Mouse (Mus musculus) heart, postnatal 0 days (tissue): Measurements from ENCODE around the gene Polr1a. TPM values are rescaled to one million over a fixed set of nuclear protein-coding genes. Genes with fewer than 3 reads are reported as not detected.

Experiments
- ATAC-seq: fragments of 200-750 bp; cut with Nextera tagmentation; 2 replicates; pipeline ENCODE4 v1.8.0; 2017; ENCODE audit warnings: low read depth, moderate number of reproducible peaks, moderate library complexity; ENCODE audit not compliant: insufficient read depth
- DNase-seq: peaks from one replicate; pipeline ENCODE4 v3.0.0-alpha.2; 2016; ENCODE audit warnings: low spot score
- H3K27ac ChIP-seq: fragments of 300-500 bp; sonication (generic); 2 replicates; pipeline ENCODE4 v1.5.1; 2014; ENCODE audit warnings: low read depth, mild to moderate bottlenecking
- H3K27me3 ChIP-seq: fragments of 300-500 bp; sonication (generic); 2 replicates; pipeline ENCODE4 v1.6.1; 2014; ENCODE audit warnings: low read length, mixed read lengths; ENCODE audit not compliant: control insufficient read depth, insufficient read depth
- H3K36me3 ChIP-seq: fragments of 300-500 bp; sonication (generic); replicated peaks from 2 replicates; pipeline ENCODE4 v1.6.1; 2014; ENCODE audit warnings: low read length, mixed read lengths; ENCODE audit not compliant: control insufficient read depth, insufficient read depth
- H3K4me1 ChIP-seq: fragments of 300-500 bp; sonication (generic); 2 replicates; pipeline ENCODE4 v1.6.1; 2014; ENCODE audit warnings: antibody characterized with exemption; ENCODE audit not compliant: control insufficient read depth, insufficient read depth
- H3K4me2 ChIP-seq: fragments of 300-500 bp; sonication (generic); 2 replicates; pipeline ENCODE4 v1.6.1; 2014; ENCODE audit warnings: low read depth, mild to moderate bottlenecking, low read length, moderate library complexity
- H3K4me3 ChIP-seq: fragments of 300-500 bp; sonication (generic); 2 replicates; pipeline ENCODE4 v1.5.1; 2014; ENCODE audit warnings: low read depth, low read length
- H3K9ac ChIP-seq: fragments of 300-500 bp; sonication (generic); replicated peaks from 2 replicates; pipeline ENCODE4 v1.6.1; 2014; ENCODE audit warnings: low read depth, low read length, mixed read lengths
- H3K9me3 ChIP-seq: fragments of 300-500 bp; sonication (generic); replicated peaks from 2 replicates; pipeline ENCODE4 v1.6.1; 2016; ENCODE audit warnings: low read length; ENCODE audit not compliant: control insufficient read depth
- CTCF ChIP-seq: IDR thresholded peaks from 2 replicates; pipeline ENCODE4 v1.5.1; 2016; ENCODE audit warnings: antibody characterized with exemption, control low read depth, low read depth
- EP300 ChIP-seq: IDR thresholded peaks from 2 replicates; pipeline ENCODE4 v1.6.1; 2016; ENCODE audit warnings: antibody characterized with exemption, low read depth
- WGBS: fragments of 180-500 bp; shearing (Covaris S2); extraction: QIAGEN DNeasy Blood & Tissue Kit; methylation state at CpG from one replicate; pipeline ENCODE4 v1.1.7; 2014; 5-methylcytosine and 5-hydroxymethylcytosine counted together
- polyA plus RNA-seq: library from polyadenylated mRNA; unstranded; fragments of >200 nt; fragmentation: Nextera tagmentation; extraction: Ambion mirVana; gene quantifications from 2 replicates; pipeline ENCODE4 v1.2.1, GENCODE M21; 2015
- total RNA-seq: library from RNA; depleted of rRNA; stranded (reverse); fragments of >200 nt; gene quantifications from 2 replicates; pipeline ENCODE4 v1.2.3, GENCODE M21; 2014; ENCODE audit warnings: low replicate concordance; rRNA removed

Gene Polr1a
- total RNA-seq (26.2 and 32.0 TPM in 2 replicates), polyA plus RNA-seq (15.3 and 17.8 TPM in 2 replicates)

GRCm38 (mm10) chr6:71908481-71909381 is at the start of gene Polr1a, which contains the start of gene Ptcd3:
Gene Polr1a (plus strand): TSS chr6:71909053.
Gene Ptcd3 (minus strand): TSS chr6:71908750.
- WGBS, result under 1% methylated on average over 58 of the region's 58 CpGs
- H3K9ac ChIP-seq, result peak within 1 kb of the TSS; percentile 76
- peak within 1 kb of the TSS; percentile 50 for H3K27ac ChIP-seq
- H3K4me2 ChIP-seq, result peak within 1 kb of the TSS; percentile 77
- no peaks in the 10 kb centered on the region for H3K27me3 ChIP-seq
- ATAC-seq, result peak; percentile 87
- peak; percentile 95 for DNase-seq
- peaks cover 24% of the 10 kb centered on the region for H3K36me3 ChIP-seq
- H3K4me1 ChIP-seq, result peaks cover 27% of the 10 kb centered on the region
- H3K4me3 ChIP-seq, result peak within 1 kb of the TSS; percentile 81
- TF ChIP-seq EP300 (peak; percentile 75; the same call in 1 of the 2 replicates), CTCF (no peak)
- no peaks in the 10 kb centered on the region for H3K9me3 ChIP-seq

GRCm38 (mm10) chr6:71867751-71868150 is 41.1 kb upstream of the Polr1a start:
- no peak overlapping the region for H3K27ac ChIP-seq
- H3K4me2 ChIP-seq, result no peak overlapping the region
- no peaks in the 10 kb centered on the region for H3K27me3 ChIP-seq
- H3K9me3 ChIP-seq, result no peaks in the 10 kb centered on the region
- DNase-seq, result no peak
- no peak overlapping the region for H3K4me3 ChIP-seq
- H3K9ac ChIP-seq, result no peak overlapping the region
- TF ChIP-seq CTCF (no peak), EP300 (no peak)
- H3K36me3 ChIP-seq, result peaks cover 88% of the 10 kb centered on the region
- 81% methylated on average over 2 of the region's 2 CpGs for WGBS
- H3K4me1 ChIP-seq, result no peaks in the 10 kb centered on the region
- no peak for ATAC-seq

GRCm38 (mm10) chr6:71868809-71869208 is 40.0 kb upstream of the Polr1a start:
- TF ChIP-seq CTCF (peak; percentile 23), EP300 (no peak)
- Histone ChIP-seq H3K9me3 (no peaks in the 10 kb centered on the region), H3K4me1 (no peaks in the 10 kb centered on the region), H3K4me3 (no peak overlapping the region), H3K27me3 (no peaks in the 10 kb centered on the region), H3K9ac (no peak overlapping the region), H3K36me3 (peaks cover 88% of the 10 kb centered on the region), H3K4me2 (no peak overlapping the region), H3K27ac (no peak overlapping the region)
- no peak for DNase-seq
- WGBS, result 93% methylated on average over 1 of the region's 1 CpGs
- no peak for ATAC-seq

DNA sequence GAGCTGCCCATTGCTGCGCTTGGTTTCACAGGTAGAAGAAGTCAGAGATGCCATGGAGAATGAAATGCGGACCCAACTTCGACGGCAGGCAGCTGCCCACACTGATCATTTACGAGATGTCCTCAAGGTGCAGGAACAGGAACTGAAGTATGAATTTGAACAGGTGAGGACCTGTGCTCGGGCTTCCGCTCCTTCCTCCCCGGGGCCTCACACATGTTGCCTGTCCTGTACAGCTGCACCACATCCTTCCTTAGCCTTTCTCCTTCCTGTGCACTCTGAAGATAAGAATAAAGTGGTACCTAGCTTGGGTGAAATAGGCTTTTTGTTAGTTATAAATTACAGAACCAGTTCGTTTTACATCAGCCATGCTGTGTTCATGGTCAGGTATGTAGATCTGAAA is 37.5 kb upstream of the Polr1a start:
- WGBS, result 87% methylated on average over 9 of the region's 9 CpGs
- Histone ChIP-seq H3K4me1 (no peaks in the 10 kb centered on the region), H3K4me2 (no peak overlapping the region), H3K9ac (no peak overlapping the region), H3K36me3 (peaks cover 87% of the 10 kb centered on the region), H3K4me3 (no peak overlapping the region), H3K27me3 (no peaks in the 10 kb centered on the region), H3K27ac (no peak overlapping the region), H3K9me3 (no peaks in the 10 kb centered on the region)
- ATAC-seq (no peak), DNase-seq (no peak)
- TF ChIP-seq EP300, result no peak
- no peak for TF ChIP-seq CTCF

DNA sequence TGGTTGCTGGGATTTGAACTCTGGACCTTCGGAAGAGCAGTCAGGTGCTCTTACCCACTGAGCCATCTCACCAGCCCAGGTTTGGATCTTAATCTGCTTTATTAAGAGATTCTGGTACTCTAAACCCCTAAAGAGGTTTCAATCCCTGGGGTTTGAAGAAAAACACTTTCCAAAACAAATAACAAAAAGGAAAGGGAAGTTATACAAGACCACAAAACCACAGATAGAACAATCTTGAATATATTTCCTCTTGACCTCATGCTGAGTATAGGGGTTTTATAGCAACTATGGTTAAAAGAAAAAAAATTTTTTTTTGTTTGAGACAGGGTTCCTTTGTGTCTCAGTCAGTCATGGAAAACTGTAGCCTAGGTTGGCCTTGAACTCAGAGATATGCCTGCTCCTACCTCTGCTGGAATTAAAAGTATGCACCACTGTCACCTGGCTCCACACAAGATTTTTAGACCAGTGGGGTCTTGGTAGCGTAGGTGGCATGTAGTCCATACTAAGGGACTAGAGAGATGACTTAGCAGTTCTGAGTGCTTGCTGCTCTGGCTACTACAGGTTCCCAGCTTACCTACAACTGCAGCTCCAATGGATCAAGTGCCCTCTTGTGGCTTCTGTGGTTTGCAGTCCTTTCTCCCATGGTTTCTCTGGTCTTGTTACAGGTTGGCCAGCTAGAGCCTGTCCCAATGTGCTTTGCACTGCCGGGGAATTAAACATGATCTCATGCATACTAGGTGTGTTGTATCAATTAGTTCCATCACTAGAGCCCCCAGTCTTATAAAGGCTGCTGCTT is 30.7 kb upstream of the Polr1a start:
- Histone ChIP-seq H3K4me3 (no peak overlapping the region), H3K9me3 (no peaks in the 10 kb centered on the region), H3K4me1 (no peaks in the 10 kb centered on the region), H3K36me3 (peaks cover 80% of the 10 kb centered on the region), H3K27ac (no peak overlapping the region), H3K27me3 (no peaks in the 10 kb centered on the region), H3K9ac (no peak overlapping the region), H3K4me2 (no peak overlapping the region)
- no peak for DNase-seq
- WGBS, result 92% methylated on average over 3 of the region's 3 CpGs
- TF ChIP-seq EP300 (no peak), CTCF (no peak)
- no peak for ATAC-seq
